Mouse (Mus musculus): ENCODE data around the gene Mgat4a.
A peak's percentile ranks its signal among the peaks of the same experiment; 100 is the strongest.

The Mgat4a gene

GRCm38 (mm10) chr1:37540810-37541658 lies at the start of gene Mgat4a:
Gene Mgat4a, minus strand, starts transcription at chr1:37541016.
- peak; percentile 94 for DNase-seq

- DNase-seq, result peak; percentile 51
Observed at GRCm38 (mm10) chr1:37585809-37586480, 45.1 kb upstream of the Mgat4a start.

- DNase-seq, result no peak
Observed at GRCm38 (mm10) chr1:37583795-37584464, 43.1 kb upstream of the Mgat4a start.

- DNase-seq, result no peak
Observed at GRCm38 (mm10) chr1:37583167-37583566, 42.4 kb upstream of the Mgat4a start.

GRCm38 (mm10) chr1:37579686-37580085 lies 38.9 kb upstream of the Mgat4a start:
- DNase-seq, result no peak

GRCm38 (mm10) chr1:37572528-37573272 lies 31.9 kb upstream of the Mgat4a start:
- no peak for DNase-seq

GRCm38 (mm10) chr1:37568379-37568778 lies 27.6 kb upstream of the Mgat4a start:
- DNase-seq, result no peak

- no peak for DNase-seq
Observed at GRCm38 (mm10) chr1:37566754-37567153, 25.9 kb upstream of the Mgat4a start.

- no peak for DNase-seq
Observed at GRCm38 (mm10) chr1:37566344-37566743, 25.5 kb upstream of the Mgat4a start.

- no peak for DNase-seq
Observed at GRCm38 (mm10) chr1:37565396-37565795, 24.6 kb upstream of the Mgat4a start.

- no peak for DNase-seq
Observed at GRCm38 (mm10) chr1:37561955-37562354, 21.1 kb upstream of the Mgat4a start.

- no peak for DNase-seq
Observed at GRCm38 (mm10) chr1:37560356-37560755, 19.5 kb upstream of the Mgat4a start.

GRCm38 (mm10) chr1:37551986-37552385 lies 11.2 kb upstream of the Mgat4a start:
- no peak for DNase-seq

- DNase-seq, result no peak
Observed at GRCm38 (mm10) chr1:37549501-37549900, 8.7 kb upstream of the Mgat4a start.

GRCm38 (mm10) chr1:37546398-37547051 lies 5.7 kb upstream of the Mgat4a start:
- no peak for DNase-seq

GRCm38 (mm10) chr1:37544251-37544650 lies 3.4 kb upstream of the Mgat4a start:
- no peak for DNase-seq

GRCm38 (mm10) chr1:37543057-37543456 lies 2.2 kb upstream of the Mgat4a start:
- no peak for DNase-seq

- no peak for DNase-seq
Observed at GRCm38 (mm10) chr1:37539968-37540809, 627 bp downstream of the Mgat4a start.

GRCm38 (mm10) chr1:37534532-37535108 lies 6.2 kb downstream of the Mgat4a start:
- no peak for DNase-seq

GRCm38 (mm10) chr1:37533181-37533580 lies 7.6 kb downstream of the Mgat4a start:
- DNase-seq, result no peak

- no peak for DNase-seq
Observed at GRCm38 (mm10) chr1:37532533-37532840, 8.3 kb downstream of the Mgat4a start.

Measured in right cerebral cortex, postnatal 25 days (tissue).